Mouse (Mus musculus): ENCODE results near the gene Mfrp. TPM values are rescaled to one million over a fixed set of nuclear protein-coding genes. Genes with fewer than 3 reads are reported as not detected.

Gene Mfrp
- polyA plus RNA-seq, 1 experiment from 2014 or later: 0.13 TPM

- Histone ChIP-seq H3K27ac (no peak overlapping the region), H3K9me3 (no peaks in the 10 kb centered on the region), H3K4me3 (no peak overlapping the region), H3K36me3 (peaks cover 54% of the 10 kb centered on the region), H3K4me1 (peaks cover 31% of the 10 kb centered on the region), H3K9ac (no peak overlapping the region), H3K4me2 (replicated peaks) (no peak overlapping the region), H3K27me3 (peaks cover 31% of the 10 kb centered on the region)
- WGBS: 69% methylated on average over 4 of the region's 4 CpGs
- ATAC-seq (ENCODE audit: low FRiP score, low read depth): no peak
Measured at GRCm38 (mm10) chr9:44137846-44138245, 36.3 kb downstream of the Mfrp start.

GRCm38 (mm10) chr9:44141951-44142350, 40.4 kb downstream of the Mfrp start:
- no peak overlapping the region for H3K27ac ChIP-seq
- H3K9ac ChIP-seq: no peak overlapping the region
- peaks cover 81% of the 10 kb centered on the region for H3K36me3 ChIP-seq
- H3K4me3 ChIP-seq: no peak overlapping the region
- 64% methylated on average over 5 of the region's 5 CpGs for WGBS
- H3K4me2 ChIP-seq (replicated peaks): no peak overlapping the region
- 0 out of 2 replicates have a peak, but pooled peaks cover 1% of the 10 kb centered on the region for H3K27me3 ChIP-seq
- no peaks in the 10 kb centered on the region for H3K4me1 ChIP-seq
- ATAC-seq (ENCODE audit: low FRiP score, low read depth): no peak
- H3K9me3 ChIP-seq: no peaks in the 10 kb centered on the region

GRCm38 (mm10) chr9:44143421-44143820, 41.9 kb downstream of the Mfrp start:
- Histone ChIP-seq H3K4me1 (no peaks in the 10 kb centered on the region), H3K4me3 (no peak overlapping the region), H3K9ac (no peak overlapping the region), H3K27me3 (no peaks in the 10 kb centered on the region), H3K36me3 (peaks cover 76% of the 10 kb centered on the region), H3K4me2 (replicated peaks) (no peak overlapping the region), H3K9me3 (no peaks in the 10 kb centered on the region), H3K27ac (no peak overlapping the region; the same call in 1 of the 2 replicates)
- WGBS: 85% methylated on average over 5 of the region's 5 CpGs
- ATAC-seq (ENCODE audit: low FRiP score, low read depth): no peak

- Histone ChIP-seq H3K9me3 (no peaks in the 10 kb centered on the region), H3K4me3 (no peak overlapping the region), H3K27me3 (no peaks in the 10 kb centered on the region), H3K4me2 (replicated peaks) (no peak overlapping the region), H3K27ac (no peak overlapping the region), H3K36me3 (peaks cover 76% of the 10 kb centered on the region), H3K9ac (no peak overlapping the region), H3K4me1 (no peaks in the 10 kb centered on the region)
- ATAC-seq (ENCODE audit: low FRiP score, low read depth): no peak
- WGBS: 42% methylated on average over 6 of the region's 8 CpGs
Measured at GRCm38 (mm10) chr9:44144023-44144717, 42.6 kb downstream of the Mfrp start.

GRCm38 (mm10) chr9:44144718-44145060, 43.2 kb downstream of the Mfrp start:
- H3K4me2 ChIP-seq (replicated peaks): no peak overlapping the region
- ATAC-seq (ENCODE audit: low FRiP score, low read depth): no peak
- no peaks in the 10 kb centered on the region for H3K9me3 ChIP-seq
- no peak overlapping the region for H3K9ac ChIP-seq
- H3K4me3 ChIP-seq: no peak overlapping the region
- H3K27ac ChIP-seq: no peak overlapping the region
- H3K27me3 ChIP-seq: no peaks in the 10 kb centered on the region
- no peaks in the 10 kb centered on the region for H3K4me1 ChIP-seq
- H3K36me3 ChIP-seq: peaks cover 76% of the 10 kb centered on the region

GRCm38 (mm10) chr9:44147290-44147689, 45.8 kb downstream of the Mfrp start:
- no peaks in the 10 kb centered on the region for H3K27me3 ChIP-seq
- no peak for ATAC-seq (ENCODE audit: low FRiP score, low read depth)
- no peaks in the 10 kb centered on the region for H3K9me3 ChIP-seq
- peaks cover 75% of the 10 kb centered on the region for H3K36me3 ChIP-seq
- no peaks in the 10 kb centered on the region for H3K4me1 ChIP-seq
- H3K27ac ChIP-seq: no peak overlapping the region
- 64% methylated on average over 3 of the region's 3 CpGs for WGBS
- H3K9ac ChIP-seq: no peak overlapping the region
- H3K4me2 ChIP-seq (replicated peaks): no peak overlapping the region
- H3K4me3 ChIP-seq: no peak overlapping the region

Other genes starting within 250 kb of the Mfrp start
- 3.4 and 5.1 TPM in 2 replicates for gene Thy1, start 58.3 kb upstream of the Mfrp start, polyA plus RNA-seq (2015; fragmentation: Nextera tagmentation; extraction: Ambion mirVana)
- 14.6 and 14.7 TPM in 2 replicates for gene Usp2, start 34.7 kb upstream of the Mfrp start, polyA plus RNA-seq (2015; fragmentation: Nextera tagmentation; extraction: Ambion mirVana)
- 2.6 and 3.4 TPM in 2 replicates for gene C1qtnf5, start 5.5 kb downstream of the Mfrp start, polyA plus RNA-seq (2015; fragmentation: Nextera tagmentation; extraction: Ambion mirVana)
- gene Gm49380, start 11.8 kb downstream of the Mfrp start, polyA plus RNA-seq (2015; fragmentation: Nextera tagmentation; extraction: Ambion mirVana): 0.09 and 0.10 TPM in 2 replicates
- gene Rnf26, start 11.8 kb downstream of the Mfrp start, polyA plus RNA-seq (2015; fragmentation: Nextera tagmentation; extraction: Ambion mirVana): 79.6 and 84.1 TPM in 2 replicates
- gene Mcam, start 32.7 kb downstream of the Mfrp start, polyA plus RNA-seq (2015; fragmentation: Nextera tagmentation; extraction: Ambion mirVana): 29.6 and 30.4 TPM in 2 replicates
- gene Cbl, start 132.3 kb downstream of the Mfrp start, polyA plus RNA-seq (2015; fragmentation: Nextera tagmentation; extraction: Ambion mirVana): 17.5 and 19.6 TPM in 2 replicates
- gene Ccdc153, start 138.9 kb downstream of the Mfrp start, polyA plus RNA-seq (2015; fragmentation: Nextera tagmentation; extraction: Ambion mirVana): not detected in 2 replicates
- gene Pdzd3, start 149.7 kb downstream of the Mfrp start, polyA plus RNA-seq (2015; fragmentation: Nextera tagmentation; extraction: Ambion mirVana): 0.09 and 0.11 TPM in 2 replicates
- 8.2 and 8.3 TPM in 2 replicates for gene Nlrx1, start 166.9 kb downstream of the Mfrp start, polyA plus RNA-seq (2015; fragmentation: Nextera tagmentation; extraction: Ambion mirVana)
- gene Abcg4, start 186.9 kb downstream of the Mfrp start, polyA plus RNA-seq (2015; fragmentation: Nextera tagmentation; extraction: Ambion mirVana): 7.3 and 7.4 TPM in 2 replicates
- 26.1 and 29.6 TPM in 2 replicates for gene Hinfp, start 203.9 kb downstream of the Mfrp start, polyA plus RNA-seq (2015; fragmentation: Nextera tagmentation; extraction: Ambion mirVana)
- 6.8 and 7.8 TPM in 2 replicates for gene C2cd2l, start 218.6 kb downstream of the Mfrp start, polyA plus RNA-seq (2015; fragmentation: Nextera tagmentation; extraction: Ambion mirVana)
- gene Dpagt1, start 224.3 kb downstream of the Mfrp start, polyA plus RNA-seq (2015; fragmentation: Nextera tagmentation; extraction: Ambion mirVana): 40.2 and 40.5 TPM in 2 replicates
- gene H2afx, start 233.0 kb downstream of the Mfrp start, polyA plus RNA-seq (2015; fragmentation: Nextera tagmentation; extraction: Ambion mirVana): 382 and 390 TPM in 2 replicates
- gene Hmbs, start 242.5 kb downstream of the Mfrp start, polyA plus RNA-seq (2015; fragmentation: Nextera tagmentation; extraction: Ambion mirVana): 111 and 116 TPM in 2 replicates

Measured in limb, embryonic 13.5 days (tissue).